Mouse (Mus musculus): Measurements from ENCODE around the gene 3110021N24Rik. TPM values are rescaled to one million over a fixed set of nuclear protein-coding genes. Genes with fewer than 3 reads are reported as not detected.

The 3110021N24Rik gene
- polyA plus RNA-seq, 1 experiment: not detected

DNA sequence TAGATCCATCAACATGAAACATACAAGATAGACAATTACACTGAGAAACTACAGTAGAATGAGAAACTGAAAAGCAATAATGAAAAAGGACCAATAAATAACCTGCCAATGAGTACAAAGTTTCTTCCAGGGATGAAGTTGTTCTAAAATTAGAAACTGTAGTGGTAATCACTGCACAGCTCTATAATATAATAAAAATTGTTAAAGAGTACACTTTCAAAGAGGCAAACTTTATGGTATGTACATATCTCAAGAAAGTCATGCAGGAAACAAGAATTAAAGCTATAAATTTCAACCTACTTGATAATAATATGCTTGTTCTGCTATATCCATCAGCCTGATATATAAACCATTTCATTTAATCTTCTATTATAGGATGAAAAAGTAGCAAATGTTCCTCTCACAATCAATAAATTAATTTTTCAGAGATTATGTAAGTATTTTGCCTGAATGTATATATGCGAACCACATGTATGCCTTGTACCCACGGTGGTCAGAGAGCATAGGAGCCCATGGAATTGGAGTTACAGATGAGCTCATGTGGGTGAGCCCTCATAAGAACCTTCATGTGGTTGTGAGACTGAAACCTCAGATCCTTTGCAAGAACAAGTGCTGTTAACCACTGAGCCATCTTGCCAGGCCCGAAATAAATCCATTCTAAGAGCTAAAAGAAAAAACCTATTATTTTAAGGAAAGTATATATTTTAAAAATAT, 26.9 kb downstream of the 3110021N24Rik start:
- no peak overlapping the region for H3K4me3 ChIP-seq (ENCODE audit: insufficient read depth, low read length)
- no peak overlapping the region for H3K27ac ChIP-seq (ENCODE audit: insufficient read depth, low read length)
- no peak for TF ChIP-seq CTCF (IDR thresholded peaks at IDR 0.05; ENCODE audit: borderline replicate concordance, insufficient read depth, low read length)
- no peak for TF ChIP-seq POLR2A (IDR thresholded peaks at IDR 0.05; ENCODE audit: low read depth, low read length)
- H3K4me1 ChIP-seq (ENCODE audit: control insufficient read depth, insufficient read depth, low read length): no peaks in the 10 kb centered on the region; the same call in 1 of the 2 replicates

GRCm38 (mm10) chr4:108759583-108759982, 40.1 kb downstream of the 3110021N24Rik start:
- Histone ChIP-seq H3K4me1 (ENCODE audit: control insufficient read depth, insufficient read depth, low read length) (no peaks in the 10 kb centered on the region), H3K27ac (ENCODE audit: insufficient read depth, low read length) (no peak overlapping the region), H3K4me3 (ENCODE audit: insufficient read depth, low read length) (no peak overlapping the region)
- no peak for TF ChIP-seq CTCF (IDR thresholded peaks at IDR 0.05; ENCODE audit: borderline replicate concordance, insufficient read depth, low read length)

DNA sequence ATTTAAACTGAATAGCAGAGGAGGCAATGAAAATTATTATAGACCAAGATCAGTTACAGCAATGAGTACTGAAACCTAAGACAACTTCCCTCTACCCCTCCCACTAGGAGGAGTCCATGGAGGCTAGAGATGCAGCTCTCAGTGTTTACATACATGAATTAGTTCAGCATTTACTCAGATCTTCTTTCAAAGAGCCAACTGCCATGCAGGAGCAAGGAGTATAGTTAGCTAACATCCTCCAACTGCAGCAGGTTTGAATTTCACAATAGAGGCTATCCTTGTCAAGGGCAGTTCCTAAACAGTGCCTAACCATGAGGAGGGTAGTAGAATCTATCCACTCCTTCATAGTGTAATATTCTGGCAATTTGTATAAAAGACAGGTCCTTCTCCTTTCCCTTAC, 49.1 kb downstream of the 3110021N24Rik start:
- Histone ChIP-seq H3K4me3 (ENCODE audit: insufficient read depth, low read length) (no peak overlapping the region), H3K4me1 (ENCODE audit: control insufficient read depth, insufficient read depth, low read length) (no peaks in the 10 kb centered on the region), H3K27ac (ENCODE audit: insufficient read depth, low read length) (no peak overlapping the region)
- TF ChIP-seq POLR2A (IDR thresholded peaks at IDR 0.05; ENCODE audit: low read depth, low read length) (no peak), CTCF (IDR thresholded peaks at IDR 0.05; ENCODE audit: borderline replicate concordance, insufficient read depth, low read length) (no peak)

GRCm38 (mm10) chr4:108779763-108780056, 60.3 kb downstream of the 3110021N24Rik start:
- Histone ChIP-seq H3K4me3 (ENCODE audit: insufficient read depth, low read length) (peak overlapping the region; percentile 96), H3K27ac (ENCODE audit: insufficient read depth, low read length) (no peak overlapping the region), H3K4me1 (ENCODE audit: control insufficient read depth, insufficient read depth, low read length) (peaks cover 3% of the 10 kb centered on the region; the same call in 1 of the 2 replicates)
- TF ChIP-seq CTCF (IDR thresholded peaks at IDR 0.05; ENCODE audit: borderline replicate concordance, insufficient read depth, low read length) (no peak), POLR2A (IDR thresholded peaks at IDR 0.05; ENCODE audit: low read depth, low read length) (no peak; the same call in 1 of the 2 replicates)

DNA sequence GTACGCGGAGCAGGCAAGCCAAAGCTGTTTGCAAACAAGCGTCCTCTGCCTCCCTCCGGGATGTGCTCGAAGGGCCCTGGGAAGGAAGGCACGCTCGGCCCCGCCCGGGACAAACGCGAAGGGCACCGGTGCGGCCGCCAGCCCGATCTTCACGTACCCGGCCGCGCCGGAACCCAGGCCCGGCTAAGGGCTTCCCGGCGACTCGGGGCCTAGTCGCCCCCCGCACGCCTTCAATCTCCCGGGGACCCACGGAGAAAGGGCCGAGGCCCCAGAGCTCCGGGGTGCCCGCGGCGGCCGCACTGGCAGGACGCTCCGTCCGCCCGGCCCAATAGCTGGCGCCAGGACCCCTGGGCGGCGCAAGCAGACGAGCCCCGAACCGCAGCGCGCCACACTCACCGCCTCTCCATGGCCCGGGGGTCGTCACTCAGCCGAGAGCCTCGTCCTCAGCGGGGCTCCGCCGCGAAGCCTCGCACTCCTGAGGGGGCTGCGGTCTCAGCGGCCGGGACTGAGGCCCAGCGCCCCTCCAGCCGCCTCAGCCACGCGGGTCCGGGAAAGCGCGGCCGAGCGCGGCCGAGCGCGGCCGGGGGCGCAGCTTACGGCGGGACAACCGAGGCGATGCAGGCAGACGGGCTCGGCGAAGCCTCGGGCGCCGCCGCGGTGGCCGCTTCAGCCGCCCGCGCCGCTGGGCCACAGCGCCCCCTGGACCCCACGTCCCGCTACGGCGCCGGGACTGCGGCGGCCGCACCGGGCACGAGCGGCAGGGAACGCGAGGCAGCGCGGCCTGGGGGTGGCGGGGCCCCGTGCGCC, 60.8 kb downstream of the 3110021N24Rik start, which contains the start of gene Zfyve9:
Gene Zfyve9, minus strand, starts transcription at position 742 of the 807 bp plus-strand sequence.
- H3K4me3 ChIP-seq (ENCODE audit: insufficient read depth, low read length): peak within 1 kb of the TSS; percentile 96
- 0 out of 2 replicates have a peak, but pooled peaks have one; percentile 30 for TF ChIP-seq CTCF (IDR thresholded peaks at IDR 0.05; ENCODE audit: borderline replicate concordance, insufficient read depth, low read length)
- TF ChIP-seq POLR2A (IDR thresholded peaks at IDR 0.05; ENCODE audit: low read depth, low read length): peak; percentile 28
- peak within 1 kb of the TSS; percentile 91 for H3K27ac ChIP-seq (ENCODE audit: insufficient read depth, low read length)
- peaks cover 3% of the 10 kb centered on the region; the same call in 1 of the 2 replicates for H3K4me1 ChIP-seq (ENCODE audit: control insufficient read depth, insufficient read depth, low read length)

GRCm38 (mm10) chr4:108780864-108781205, 61.4 kb downstream of the 3110021N24Rik start:
- H3K4me3 ChIP-seq (ENCODE audit: insufficient read depth, low read length): peak overlapping the region; percentile 42
- H3K4me1 ChIP-seq (ENCODE audit: control insufficient read depth, insufficient read depth, low read length): peaks cover 3% of the 10 kb centered on the region; the same call in 1 of the 2 replicates
- TF ChIP-seq POLR2A (IDR thresholded peaks at IDR 0.05; ENCODE audit: low read depth, low read length): no peak
- TF ChIP-seq CTCF (IDR thresholded peaks at IDR 0.05; ENCODE audit: borderline replicate concordance, insufficient read depth, low read length): no peak
- no peak overlapping the region; the same call in 1 of the 2 replicates for H3K27ac ChIP-seq (ENCODE audit: insufficient read depth, low read length)

- TF ChIP-seq POLR2A (IDR thresholded peaks at IDR 0.05; ENCODE audit: low read depth, low read length) (no peak), CTCF (IDR thresholded peaks at IDR 0.05; ENCODE audit: borderline replicate concordance, insufficient read depth, low read length) (no peak)
- no peak overlapping the region for H3K4me3 ChIP-seq (ENCODE audit: insufficient read depth, low read length)
Measured at GRCm38 (mm10) chr4:108781596-108781995, 62.1 kb downstream of the 3110021N24Rik start.

DNA sequence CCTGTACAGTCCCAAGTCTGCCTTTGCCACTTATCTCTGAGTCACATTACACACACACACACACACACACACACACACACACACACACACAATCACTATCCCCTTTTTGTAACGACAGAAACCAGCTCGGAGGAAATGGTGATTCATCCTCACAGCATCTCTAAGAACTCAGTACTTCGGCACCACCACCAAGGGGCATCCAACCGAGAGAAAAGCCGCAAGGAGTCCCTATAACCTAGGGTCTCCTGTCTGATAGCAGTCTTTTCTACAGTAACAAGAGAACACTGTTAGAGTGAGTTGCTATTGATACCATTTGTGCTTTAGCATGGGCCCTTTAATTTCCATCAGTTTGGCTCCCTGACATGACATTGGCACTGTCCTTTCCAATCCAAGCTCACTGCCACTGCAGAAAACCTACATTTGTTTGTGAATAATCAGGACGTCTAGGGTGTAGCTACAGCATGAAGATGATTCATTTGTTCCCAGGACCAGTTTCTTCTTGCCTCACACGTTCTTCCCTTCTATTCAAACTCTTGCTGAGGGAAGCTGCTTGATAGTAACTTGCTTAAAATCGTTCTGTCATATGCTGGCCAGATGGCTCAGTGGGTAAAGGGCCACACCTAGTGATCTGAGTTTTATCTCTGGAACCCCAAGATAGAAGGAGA, 63.1 kb downstream of the 3110021N24Rik start:
- Histone ChIP-seq H3K4me3 (ENCODE audit: insufficient read depth, low read length) (no peak overlapping the region), H3K27ac (ENCODE audit: insufficient read depth, low read length) (peak overlapping the region; percentile 76; the same call in 1 of the 2 replicates), H3K4me1 (ENCODE audit: control insufficient read depth, insufficient read depth, low read length) (peaks cover 3% of the 10 kb centered on the region; the same call in 1 of the 2 replicates)
- TF ChIP-seq POLR2A (IDR thresholded peaks at IDR 0.05; ENCODE audit: low read depth, low read length) (no peak), CTCF (IDR thresholded peaks at IDR 0.05; ENCODE audit: borderline replicate concordance, insufficient read depth, low read length) (no peak)

More at GRCm38 (mm10) chr4:108781596-108781995, 62.1 kb downstream of the 3110021N24Rik start:
- Histone ChIP-seq H3K27ac (ENCODE audit: insufficient read depth, low read length) (no peak overlapping the region; the same call in 1 of the 2 replicates), H3K4me1 (ENCODE audit: control insufficient read depth, insufficient read depth, low read length) (peaks cover 3% of the 10 kb centered on the region; the same call in 1 of the 2 replicates)

DNA sequence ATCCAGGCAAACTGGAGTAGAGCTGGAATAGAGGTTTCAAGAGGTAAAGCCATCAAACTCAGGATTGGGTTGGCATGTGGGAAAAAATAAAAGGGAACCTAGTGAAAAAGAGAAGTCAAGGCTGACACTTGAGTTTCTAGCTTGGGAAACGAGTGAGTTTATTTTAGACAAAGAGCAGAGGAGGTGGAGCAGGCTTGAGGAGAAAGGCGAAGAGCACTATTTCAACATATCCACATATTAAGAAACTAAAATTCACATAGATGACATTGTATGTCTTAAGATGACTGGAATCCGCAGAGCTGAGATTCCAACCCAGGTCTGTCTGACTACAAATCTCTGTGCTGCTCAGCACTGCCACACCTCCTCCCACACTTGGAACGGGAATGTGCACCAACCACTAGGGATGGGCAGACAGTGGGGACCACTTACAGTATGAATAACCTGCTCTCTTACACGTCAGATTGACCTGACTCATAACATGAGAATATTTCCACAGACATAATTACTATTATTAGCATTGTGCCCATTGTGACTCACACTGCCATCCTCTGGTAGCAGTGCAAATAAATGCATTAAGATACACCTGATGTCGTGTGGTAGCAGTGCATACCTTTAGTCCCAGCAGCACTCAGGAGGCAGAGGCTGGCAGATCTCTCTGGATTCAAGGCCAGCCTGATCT, 69.9 kb downstream of the 3110021N24Rik start:
- no peak overlapping the region for H3K27ac ChIP-seq (ENCODE audit: insufficient read depth, low read length)
- peaks cover 2% of the 10 kb centered on the region; the same call in 1 of the 2 replicates for H3K4me1 ChIP-seq (ENCODE audit: control insufficient read depth, insufficient read depth, low read length)
- TF ChIP-seq POLR2A (IDR thresholded peaks at IDR 0.05; ENCODE audit: low read depth, low read length) (no peak), CTCF (IDR thresholded peaks at IDR 0.05; ENCODE audit: borderline replicate concordance, insufficient read depth, low read length) (no peak)
- no peak overlapping the region for H3K4me3 ChIP-seq (ENCODE audit: insufficient read depth, low read length)

Data from embryonic fibroblast, embryonic 13.5 days (primary cell).